Mouse (Mus musculus) kidney, embryonic 16.5 days (tissue): ENCODE data around the gene Gm14137. TPM values are rescaled to one million over a fixed set of nuclear protein-coding genes. Genes with fewer than 3 reads are reported as not detected.

Experiments
- ATAC-seq: fragments of 200-750 bp; cut with Nextera tagmentation; 2 replicates; pipeline ENCODE4 v1.8.0; 2017; ENCODE audit warnings: moderate TSS enrichment; ENCODE audit not compliant: low FRiP score, low TSS enrichment
- H3K27ac ChIP-seq: fragments of 300-500 bp; sonication (generic); 2 replicates; pipeline ENCODE4 v1.5.1; 2014; ENCODE audit warnings: low read length
- H3K27me3 ChIP-seq: fragments of 300-500 bp; sonication (generic); 2 replicates; pipeline ENCODE4 v1.6.1; 2014; ENCODE audit warnings: low read length, control low read depth, mixed read lengths; ENCODE audit not compliant: insufficient read depth
- H3K36me3 ChIP-seq: fragments of 300-500 bp; sonication (generic); 2 replicates; pipeline ENCODE4 v1.6.1; 2014; ENCODE audit warnings: low read length, control low read depth, mixed read lengths; ENCODE audit not compliant: insufficient read depth
- H3K4me1 ChIP-seq: fragments of 300-500 bp; sonication (generic); 2 replicates; pipeline ENCODE4 v1.6.1; 2014; ENCODE audit warnings: low read length, control low read depth, mixed read lengths; ENCODE audit not compliant: insufficient read depth
- H3K4me2 ChIP-seq: fragments of 300-500 bp; sonication (generic); replicated peaks from 2 replicates; pipeline ENCODE4 v1.6.1; 2014; ENCODE audit warnings: low read depth, low read length
- H3K4me3 ChIP-seq: fragments of 300-500 bp; sonication (generic); 2 replicates; pipeline ENCODE4 v1.5.1; 2014; ENCODE audit warnings: mild to moderate bottlenecking, low read length
- H3K9ac ChIP-seq: fragments of 300-500 bp; sonication (generic); replicated peaks from 2 replicates; pipeline ENCODE4 v1.6.1; 2014; ENCODE audit warnings: low read length
- H3K9me3 ChIP-seq: fragments of 300-500 bp; sonication (generic); 2 replicates; pipeline ENCODE4 v1.6.1; 2016; ENCODE audit warnings: low read length, control low read depth
- WGBS: fragments of 180-500 bp; shearing (Covaris S2); extraction: QIAGEN DNeasy Blood & Tissue Kit; methylation state at CpG from one replicate; pipeline ENCODE4 v1.1.7; 2014; 5-methylcytosine and 5-hydroxymethylcytosine counted together
- polyA plus RNA-seq: library from polyadenylated mRNA; unstranded; fragments of >200 nt; fragmentation: Nextera tagmentation; extraction: Ambion mirVana; gene quantifications from 2 replicates; pipeline ENCODE4 v1.2.1, GENCODE M21; 2015

Gene Gm14137
- polyA plus RNA-seq, 1 experiment from 2014 or later: 0.56 TPM

DNA sequence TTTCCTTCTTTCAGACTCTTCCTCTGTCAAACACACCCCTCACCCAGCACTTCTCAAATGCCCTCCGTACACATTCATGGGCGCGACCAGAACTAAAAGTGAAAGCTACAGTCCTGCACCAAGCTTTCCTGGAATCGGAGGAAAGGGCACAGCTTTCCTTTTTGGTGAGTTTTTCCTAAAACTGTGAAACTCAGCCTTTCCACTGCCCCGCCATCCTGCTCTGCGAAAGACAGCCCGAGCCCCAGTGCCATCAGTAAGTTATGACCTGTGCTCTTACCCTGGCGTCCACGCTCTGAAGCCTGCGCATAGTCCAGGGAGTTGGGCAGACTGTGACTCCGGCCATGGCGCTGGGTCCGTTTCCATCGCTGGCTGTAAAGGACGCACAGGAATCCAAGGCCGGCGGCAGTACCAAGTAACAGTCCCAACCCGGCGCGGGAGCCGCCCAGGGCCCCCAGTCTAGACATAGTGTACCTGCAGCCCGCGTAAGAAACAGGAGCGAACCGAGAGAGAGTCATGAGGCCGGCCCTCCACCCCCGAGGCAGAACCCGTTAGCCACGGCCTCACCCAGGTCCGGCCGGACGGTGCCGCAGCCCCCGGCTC lies 18.1 kb upstream of the Gm14137 start:
- peak overlapping the region; percentile 91 for H3K9ac ChIP-seq
- ATAC-seq: peak; percentile 50
- peak overlapping the region; percentile 55; the same call in 1 of the 2 replicates for H3K27ac ChIP-seq

DNA sequence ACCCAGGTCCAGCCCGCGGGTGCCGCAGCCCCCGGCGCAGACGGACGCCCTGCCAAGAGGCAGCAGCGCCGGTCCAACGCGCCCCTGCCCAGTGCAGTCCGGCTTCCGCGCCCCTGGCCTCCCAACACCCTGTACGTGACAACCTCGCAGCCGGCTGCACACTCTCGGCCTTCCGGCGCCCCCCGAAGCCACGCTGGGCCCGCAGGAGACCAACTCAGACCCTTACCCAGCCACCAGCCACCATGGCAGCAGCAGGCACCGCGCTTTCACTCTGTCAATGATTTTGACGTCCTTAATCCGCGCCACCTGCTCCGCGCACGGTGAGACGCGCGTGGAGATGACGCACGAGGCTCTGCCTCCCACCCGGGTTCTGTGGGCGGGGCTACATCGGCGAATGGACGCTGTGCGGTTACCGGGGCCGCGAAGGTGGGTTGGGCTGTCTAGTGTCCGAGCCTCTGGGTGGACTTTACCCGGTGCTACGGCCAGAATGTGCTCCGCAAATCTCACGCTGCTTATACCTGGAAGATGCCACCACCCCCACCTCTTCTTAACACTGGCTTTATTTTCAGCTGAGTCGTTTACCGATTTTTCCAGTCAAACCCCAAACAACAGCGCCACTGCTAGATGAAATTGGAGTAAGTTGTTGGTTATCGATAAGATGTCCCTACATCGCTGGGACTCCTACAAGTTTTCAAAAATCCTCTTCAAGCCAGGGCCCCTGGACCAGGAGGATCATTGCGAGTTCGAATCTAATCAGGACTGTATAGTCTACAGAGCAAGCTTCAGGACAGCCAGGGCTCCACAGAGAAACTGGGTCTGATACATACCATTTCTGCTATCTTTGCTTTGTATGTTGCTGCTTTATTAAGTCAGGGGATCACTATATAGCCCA lies 17.4 kb upstream of the Gm14137 start, which contains the start of gene Rmdn3:
Rmdn3 (minus strand) TSS at position 354 of the 892 bp plus-strand sequence.
- ATAC-seq: peak; percentile 90
- Histone ChIP-seq H3K9me3 (no peaks in the 10 kb centered on the region), H3K27me3 (no peaks in the 10 kb centered on the region), H3K4me3 (peak within 1 kb of the TSS; percentile 96), H3K36me3 (peaks cover 9% of the 10 kb centered on the region; the same call in 1 of the 2 replicates), H3K27ac (peak within 1 kb of the TSS; percentile 55; the same call in 1 of the 2 replicates), H3K4me2 (peak within 1 kb of the TSS; percentile 77), H3K4me1 (peaks cover 14% of the 10 kb centered on the region), H3K9ac (peak within 1 kb of the TSS; percentile 91)
- WGBS: under 1% methylated on average over 54 of the region's 57 CpGs

More for the DNA sequence above, 18.1 kb upstream of the Gm14137 start:
- WGBS: 3% methylated on average over 34 of the region's 34 CpGs
- Histone ChIP-seq H3K36me3 (peaks cover 16% of the 10 kb centered on the region; the same call in 1 of the 2 replicates), H3K4me1 (peaks cover 14% of the 10 kb centered on the region), H3K4me2 (peak overlapping the region; percentile 77), H3K27me3 (no peaks in the 10 kb centered on the region), H3K9me3 (no peaks in the 10 kb centered on the region), H3K4me3 (peak overlapping the region; percentile 96)

GRCm38 (mm10) chr2:119157836-119158235 lies 16.5 kb upstream of the Gm14137 start:
- H3K4me3 ChIP-seq: no peak overlapping the region
- H3K4me1 ChIP-seq: peaks cover 14% of the 10 kb centered on the region
- H3K27me3 ChIP-seq: no peaks in the 10 kb centered on the region
- no peak for ATAC-seq
- H3K27ac ChIP-seq: no peak overlapping the region
- H3K9me3 ChIP-seq: no peaks in the 10 kb centered on the region
- peak overlapping the region; percentile 77; the same call in 1 of the 2 replicates for H3K4me2 ChIP-seq
- H3K9ac ChIP-seq: no peak overlapping the region
- H3K36me3 ChIP-seq: 0 out of 2 replicates have a peak, but pooled peaks cover under 1% of the 10 kb centered on the region

DNA sequence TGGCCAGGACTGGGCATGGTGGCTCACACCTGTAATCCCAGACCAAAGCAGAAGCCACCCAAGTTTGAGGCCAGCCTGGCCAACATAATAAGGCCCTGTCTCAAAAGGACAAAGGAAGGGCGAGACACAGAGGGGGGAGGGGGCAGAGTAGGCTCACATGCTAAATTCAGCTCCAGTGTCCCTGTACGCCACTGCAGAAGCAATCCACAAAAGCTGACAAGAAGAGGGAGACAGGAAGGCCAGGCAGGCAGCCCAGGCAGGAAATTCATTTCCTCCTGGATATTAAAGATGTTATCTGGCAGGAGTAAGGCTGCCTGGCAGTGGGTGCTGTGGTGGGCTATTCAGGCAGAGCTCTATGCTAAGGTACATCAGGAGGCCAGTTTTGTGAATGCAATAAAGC lies 13.1 kb upstream of the Gm14137 start:
- Histone ChIP-seq H3K4me1 (peaks cover 3% of the 10 kb centered on the region; the same call in 1 of the 2 replicates), H3K4me3 (no peak overlapping the region), H3K36me3 (no peaks in the 10 kb centered on the region), H3K4me2 (no peak overlapping the region), H3K27me3 (0 out of 2 replicates have a peak, but pooled peaks cover 8% of the 10 kb centered on the region), H3K27ac (peak overlapping the region; percentile 21), H3K9me3 (no peaks in the 10 kb centered on the region), H3K9ac (no peak overlapping the region)
- WGBS: 40% methylated on average over 2 of the region's 2 CpGs
- 0 out of 2 replicates have a peak, but pooled peaks have one; percentile 11 for ATAC-seq

GRCm38 (mm10) chr2:119163135-119163534 lies 11.2 kb upstream of the Gm14137 start:
- Histone ChIP-seq H3K9ac (no peak overlapping the region), H3K27me3 (peaks cover 20% of the 10 kb centered on the region; the same call in 1 of the 2 replicates), H3K4me1 (peaks cover 12% of the 10 kb centered on the region), H3K4me3 (no peak overlapping the region), H3K4me2 (no peak overlapping the region), H3K27ac (no peak overlapping the region), H3K36me3 (no peaks in the 10 kb centered on the region), H3K9me3 (no peaks in the 10 kb centered on the region)
- no peak for ATAC-seq
- 65% methylated on average over 3 of the region's 3 CpGs for WGBS

- 88% methylated on average over 4 of the region's 4 CpGs for WGBS
- Histone ChIP-seq H3K27ac (no peak overlapping the region), H3K27me3 (peaks cover 21% of the 10 kb centered on the region; the same call in 1 of the 2 replicates), H3K4me1 (peaks cover 12% of the 10 kb centered on the region), H3K4me3 (no peak overlapping the region), H3K9me3 (no peaks in the 10 kb centered on the region), H3K36me3 (no peaks in the 10 kb centered on the region), H3K9ac (no peak overlapping the region), H3K4me2 (no peak overlapping the region)
- no peak for ATAC-seq
Observed at GRCm38 (mm10) chr2:119163999-119164398, 10.3 kb upstream of the Gm14137 start.

- Histone ChIP-seq H3K4me1 (peaks cover 12% of the 10 kb centered on the region), H3K36me3 (no peaks in the 10 kb centered on the region), H3K9me3 (no peaks in the 10 kb centered on the region), H3K4me2 (no peak overlapping the region), H3K9ac (no peak overlapping the region), H3K4me3 (no peak overlapping the region), H3K27me3 (peaks cover 21% of the 10 kb centered on the region; the same call in 1 of the 2 replicates), H3K27ac (no peak overlapping the region)
- ATAC-seq: no peak
Observed at GRCm38 (mm10) chr2:119165401-119165800, 8.9 kb upstream of the Gm14137 start.

GRCm38 (mm10) chr2:119166901-119167865 lies 7.1 kb upstream of the Gm14137 start, which contains the start of gene Gchfr:
Gene Gchfr, plus strand, starts transcription at chr2:119167773.
- Histone ChIP-seq H3K36me3 (no peaks in the 10 kb centered on the region), H3K4me2 (peak within 1 kb of the TSS; percentile 94), H3K27me3 (peaks cover 21% of the 10 kb centered on the region; the same call in 1 of the 2 replicates), H3K4me3 (peak within 1 kb of the TSS; percentile 58), H3K27ac (no peak within 1 kb of the TSS), H3K9me3 (no peaks in the 10 kb centered on the region), H3K9ac (peak within 1 kb of the TSS; percentile 62), H3K4me1 (peaks cover 12% of the 10 kb centered on the region)
- under 1% methylated on average over 60 of the region's 60 CpGs for WGBS
- ATAC-seq: peak; percentile 86

GRCm38 (mm10) chr2:119167866-119168256 lies 6.4 kb upstream of the Gm14137 start:
- H3K9me3 ChIP-seq: no peaks in the 10 kb centered on the region
- ATAC-seq: no peak; the same call in 1 of the 2 replicates
- peak overlapping the region; percentile 58 for H3K4me3 ChIP-seq
- no peak overlapping the region for H3K27ac ChIP-seq
- H3K27me3 ChIP-seq: peaks cover 21% of the 10 kb centered on the region; the same call in 1 of the 2 replicates
- peak overlapping the region; percentile 62 for H3K9ac ChIP-seq
- H3K4me2 ChIP-seq: peak overlapping the region; percentile 94
- H3K36me3 ChIP-seq: no peaks in the 10 kb centered on the region
- H3K4me1 ChIP-seq: peaks cover 18% of the 10 kb centered on the region
- 3% methylated on average over 26 of the region's 26 CpGs for WGBS
